Mouse (Mus musculus) CH12.LX (cell line): ENCODE measurements around the gene Lrat. TPM values are rescaled to one million over a fixed set of nuclear protein-coding genes. Genes with fewer than 3 reads are reported as not detected.

Experiments
- DNase-seq: peaks from one replicate; pipeline ENCODE4 v3.0.0-alpha.2; 2013; ENCODE audit errors: extremely low read depth
- H3K27ac ChIP-seq: 2 replicates; pipeline ENCODE4 v1.5.1; 2012; ENCODE audit warnings: low read depth, mild to moderate bottlenecking, control low read depth, moderate library complexity; ENCODE audit not compliant: insufficient read depth
- H3K27me3 ChIP-seq: replicated peaks from 2 replicates; pipeline ENCODE3; 2012; ENCODE audit warnings: inconsistent platforms
- H3K36me3 ChIP-seq, 2 experiments: replicated peaks in 1 of 2; 2 replicates each; pipeline versions ENCODE3 to v1.6.1; 2012; ENCODE audit warnings: inconsistent platforms in 1 of 2, low read length in 1 of 2, mild to moderate bottlenecking in 1 of 2, mixed read lengths in 1 of 2, moderate library complexity in 1 of 2; ENCODE audit not compliant: control insufficient read depth in 1 of 2, insufficient read depth in 1 of 2
- H3K4me1 ChIP-seq, 2 experiments: 2 replicates each; pipeline ENCODE4 v1.6.1; 2012; ENCODE audit warnings: inconsistent platforms in 1 of 2, moderate library complexity in 1 of 2; ENCODE audit not compliant: insufficient read depth in 2 of 2, control insufficient read depth in 1 of 2
- H3K4me2 ChIP-seq: 2 replicates; pipeline ENCODE4 v1.6.1; 2012; ENCODE audit warnings: low read depth, mild to moderate bottlenecking, control low read depth; ENCODE audit not compliant: poor library complexity, insufficient read depth, severe bottlenecking
- H3K4me3 ChIP-seq, 3 experiments: fragments of 150-350 bp in 1 of 3; sonication (generic) in 1 of 3; replicated peaks in 1 of 3; 2 replicates each; pipeline versions ENCODE3 to v1.5.1; 2011 to 2012; ENCODE audit warnings: low read depth in 2 of 3, low read length in 2 of 3, mild to moderate bottlenecking in 2 of 3, moderate library complexity in 2 of 3, control low read depth in 1 of 3, improper control_type of control experiment in 1 of 3, inconsistent platforms in 1 of 3, mixed read lengths in 1 of 3; ENCODE audit not compliant: poor library complexity in 1 of 3
- H3K79me2 ChIP-seq: replicated peaks from 2 replicates; pipeline ENCODE4 v1.6.1; 2012; ENCODE audit warnings: mild to moderate bottlenecking, moderate library complexity; ENCODE audit not compliant: control insufficient read depth, poor library complexity, insufficient read depth, severe bottlenecking; ENCODE audit errors: extremely low read depth
- H3K9ac ChIP-seq: 2 replicates; pipeline ENCODE4 v1.6.1; 2012; ENCODE audit warnings: low read depth, mild to moderate bottlenecking, control low read depth, moderate library complexity; ENCODE audit not compliant: insufficient read depth
- H3K9me3 ChIP-seq: replicated peaks from 2 replicates; pipeline ENCODE3; 2012; ENCODE audit warnings: low read length, inconsistent platforms, mixed read lengths
- BHLHE40 ChIP-seq: IDR thresholded peaks from 2 replicates; pipeline ENCODE4 v1.6.1; 2011; ENCODE audit warnings: mild to moderate bottlenecking, low read depth, low read length, improper control_type of control experiment
- CHD1 ChIP-seq: IDR thresholded peaks from 2 replicates; pipeline ENCODE4 v1.6.1; 2012; ENCODE audit warnings: low read depth, low read length, improper control_type of control experiment, inconsistent platforms
- CHD2 ChIP-seq: IDR thresholded peaks from 2 replicates; pipeline ENCODE4 v1.6.1; 2011; ENCODE audit warnings: low read length, improper control_type of control experiment
- ETS1 ChIP-seq: conservative IDR thresholded peaks from 2 replicates; pipeline ENCODE4 v1.6.1; 2012; ENCODE audit warnings: low read depth, mild to moderate bottlenecking, inconsistent platforms, low read length, improper control_type of control experiment, moderate library complexity
- HCFC1 ChIP-seq: IDR thresholded peaks from 2 replicates; pipeline ENCODE4 v1.6.1; 2012; ENCODE audit warnings: low read depth, mild to moderate bottlenecking, inconsistent platforms, low read length, improper control_type of control experiment
- IRF4 ChIP-seq: IDR thresholded peaks from 2 replicates; pipeline ENCODE4 v1.6.1; 2014; ENCODE audit warnings: low read depth, mild to moderate bottlenecking, inconsistent platforms, low read length, improper control_type of control experiment
- MAZ ChIP-seq: IDR thresholded peaks from 2 replicates; pipeline ENCODE4 v1.6.1; 2012; ENCODE audit warnings: low read depth, mild to moderate bottlenecking, inconsistent platforms, low read length, improper control_type of control experiment, moderate library complexity
- MYC ChIP-seq: IDR thresholded peaks from 2 replicates; pipeline ENCODE4 v1.6.1; 2011; ENCODE audit warnings: low read depth, mild to moderate bottlenecking, improper control_type of control experiment, low read length
- NELFE ChIP-seq: IDR thresholded peaks from 2 replicates; pipeline ENCODE4 v1.6.1; 2011; ENCODE audit warnings: low read depth, low read length, improper control_type of control experiment
- NRF1 ChIP-seq: IDR thresholded peaks from 2 replicates; pipeline ENCODE4 v1.6.1; 2014; ENCODE audit warnings: low read depth, mild to moderate bottlenecking, inconsistent platforms, low read length, improper control_type of control experiment, moderate library complexity
- POLR2A ChIP-seq: IDR thresholded peaks from 2 replicates; pipeline ENCODE4 v1.6.1; 2011; ENCODE audit warnings: low read depth, mild to moderate bottlenecking, improper control_type of control experiment, low read length
- TBP ChIP-seq: conservative IDR thresholded peaks from 2 replicates; pipeline ENCODE4 v1.6.1; 2011; ENCODE audit warnings: low read depth, low read length, improper control_type of control experiment
- UBTF ChIP-seq: IDR thresholded peaks from 2 replicates; pipeline ENCODE4 v1.6.1; 2012; ENCODE audit warnings: low read depth, mild to moderate bottlenecking, inconsistent platforms, low read length, improper control_type of control experiment, moderate library complexity
- USF1 ChIP-seq: IDR thresholded peaks from 2 replicates; pipeline ENCODE4 v1.6.1; 2014; ENCODE audit warnings: low read depth, mild to moderate bottlenecking, inconsistent platforms, low read length, improper control_type of control experiment
- ZKSCAN1 ChIP-seq: IDR thresholded peaks from 2 replicates; pipeline ENCODE4 v1.6.1; 2012; ENCODE audit warnings: low read depth, inconsistent platforms, low read length, improper control_type of control experiment, borderline replicate concordance
- ZMIZ1 ChIP-seq: IDR thresholded peaks from 2 replicates; pipeline ENCODE4 v1.6.1; 2012; ENCODE audit warnings: low read depth, mild to moderate bottlenecking, inconsistent platforms, low read length, improper control_type of control experiment
- dilution Hi-C: fragments of 300-500 bp; cut with MboI; formaldehyde crosslinking; loops from 2 replicates; pipeline ENCODE4 v1.14.3; 2020; ENCODE audit warnings: low sequenced_read_pairs; ENCODE audit not compliant: extremely low pct_unique_long_range_greater_than_20kb, extremely low pct_ligation_motif_present
- in situ Hi-C: fragments of 300-500 bp; cut with MboI; formaldehyde crosslinking; loops from 3 replicates; pipeline ENCODE4 v1.14.3; 2019; ENCODE audit warnings: low sequenced_read_pairs, low pct_ligation_motif_present, low pct_unique_long_range_greater_than_20kb, mixed read lengths
- polyA plus RNA-seq: library from polyadenylated mRNA; unstranded; fragments of >175 nt; gene quantifications from 2 replicates; pipeline ENCODE4 v1.2.1, GENCODE M21; 2012; ENCODE audit warnings: low read depth; ENCODE audit not compliant: insufficient read length
- total RNA-seq, 2 experiments: library from RNA; depleted of rRNA; stranded (reverse); fragments of 300-350 nt in 1 of 2; fragments of >200 nt in 1 of 2; gene quantifications; 2 replicates each; pipeline ENCODE4 v1.2.3; 2012 to 2014

The Lrat gene
- total and polyA plus RNA-seq, 3 experiments = not detected

- Histone ChIP-seq H3K79me2 (no peaks in the 10 kb centered on the region), H3K9ac (no peak within 1 kb of the TSS)
- TF ChIP-seq ZKSCAN1 = no peak
- no peak for TF ChIP-seq ZMIZ1
- no peak for TF ChIP-seq POLR2A
- no peak for TF ChIP-seq TBP
- TF ChIP-seq UBTF = no peak
- TF ChIP-seq CHD2 = no peak
- TF ChIP-seq IRF4 = no peak
- no peak for TF ChIP-seq NRF1
- TF ChIP-seq BHLHE40 = no peak
- no peak for TF ChIP-seq MAZ
- TF ChIP-seq, all 38 proteins: peak for 0
- Histone ChIP-seq H3K27me3 (no peaks in the 10 kb centered on the region), H3K4me3 (no peak within 1 kb of the TSS), H3K36me3 (no peaks in the 10 kb centered on the region), H3K9me3 (peaks cover 3% of the 10 kb centered on the region), H3K4me2 (no peak within 1 kb of the TSS), H3K4me1 (peaks cover 0 to 4% of the 10 kb centered on the region in 2 experiments; a peak in 1 of 4 replicates), H3K27ac (no peak within 1 kb of the TSS)
- dilution Hi-C loops (no loop called here), in situ Hi-C loops (loop anchor here (10.0 kb wide), 1 partner anchor 178 kb away; the partner anchor contains the start of gene Plrg1)
- no peak for DNase-seq
Observed at GRCm38 (mm10) chr3:82876372-82876739, 27.4 kb downstream of the Lrat start, which contains the start of gene Rbm46. Rbm46 (minus strand) TSS chr3:82876483.

GRCm38 (mm10) chr3:82875671-82876371, 28.0 kb downstream of the Lrat start:
- no peaks in the 10 kb centered on the region for H3K27me3 ChIP-seq
- peaks cover 0 to 4% of the 10 kb centered on the region in 2 experiments; a peak in 1 of 4 replicates for H3K4me1 ChIP-seq
- H3K9ac ChIP-seq = no peak overlapping the region
- in situ Hi-C loops = loop anchor here (10.0 kb wide), 1 partner anchor 179 kb away; the partner anchor contains the start of gene Plrg1
- TF ChIP-seq NELFE (no peak), USF1 (no peak), CHD1 (no peak), ETS1 (no peak), UBTF (no peak), MYC (no peak), HCFC1 (no peak)
- TF ChIP-seq, all 38 proteins: peak for 0
- H3K36me3 ChIP-seq = no peaks in the 10 kb centered on the region
- H3K9me3 ChIP-seq = peaks cover 3% of the 10 kb centered on the region
- no peaks in the 10 kb centered on the region for H3K79me2 ChIP-seq
- H3K4me2 ChIP-seq = no peak overlapping the region
- dilution Hi-C loops = no loop called here
- no peak overlapping the region for H3K27ac ChIP-seq
- no peak overlapping the region for H3K4me3 ChIP-seq
- DNase-seq = no peak
